Comparison of ENCODE assay signal across 17 mouse cellular contexts in genomic region chr8:110669932-110670628, GRCm38 (mm10). TPM values are rescaled to one million over a fixed set of nuclear protein-coding genes. Genes with fewer than 3 reads are reported as not detected.
DNase-seq lines count a peak whose midpoint lies in the region; ATAC-seq and TF ChIP-seq lines count a peak whose summit lies in the region.
"Had no signal": no experiment of that assay in that cellular context is flagged by ENCODE, and none has a peak within 500 bp of the region (broad histone marks: within the 10 kb centered on the region; RNA-seq: fewer than 3 reads in every experiment).

No protein-coding gene starts in this region.

- peak; percentile 34; the same call in 1 of the 2 replicates for TF ChIP-seq CTCF in stomach, postnatal 0 days (IDR thresholded peaks at IDR 0.05; ENCODE audit: low read depth)

- ATAC-seq in heart, embryonic 16.5 days (replicated peaks; ENCODE audit: extremely low read depth, insufficient read depth, low FRiP score), result no peak
- peak; percentile 45 for ATAC-seq in lung, embryonic 16.5 days (ENCODE audit: low read depth)
- ATAC-seq in granulocyte monocyte progenitor cell, adult 5-6 weeks (replicated peaks; ENCODE audit: poor library complexity, severe bottlenecking), result peak; percentile 44; the same call in 1 of the 2 replicates
- peak; percentile 72 for ATAC-seq in stomach, postnatal 0 days (ENCODE audit: low FRiP score, low TSS enrichment)
- ATAC-seq: CD4-positive, CD25-positive, alpha-beta regulatory T cell, adult 4 months; liver, embryonic 12.5 days had no signal

- H3K27ac ChIP-seq in heart, embryonic 16.5 days (ENCODE audit: low read length), result peak overlapping the region; percentile 46
- peak overlapping the region; percentile 69 for H3K27ac ChIP-seq in lung, embryonic 16.5 days (ENCODE audit: low read length)
- no peak overlapping the region; the same call in 1 of the 2 replicates for H3K27ac ChIP-seq in stomach, postnatal 0 days (replicated peaks)
- H3K27ac ChIP-seq: liver, embryonic 12.5 days had no signal

- DNase-seq in heart, adult 9 months (ENCODE audit: low spot score in 2 of 2), result no peak
- no peak for DNase-seq in lung, postnatal 25 days (ENCODE audit: low spot score)
- DNase-seq in stomach, postnatal 0 days (ENCODE audit: low spot score), result peak; percentile 26
- no peak for DNase-seq in ovary, postnatal 10 days (ENCODE audit: low spot score)
- DNase-seq: cerebellum, adult 8-10 months; heart, postnatal 10 days; kidney, postnatal 36 days; layer of hippocampus, postnatal 36 days; left cerebral cortex, postnatal 4 days; right cerebral cortex, adult 18-20 months; thymus, adult 2 months had no signal

- H3K27me3 ChIP-seq in heart, embryonic 16.5 days (ENCODE audit: control insufficient read depth, insufficient read depth, low read length), result no peaks in the 10 kb centered on the region
- no peaks in the 10 kb centered on the region for H3K27me3 ChIP-seq in lung, embryonic 16.5 days (ENCODE audit: control insufficient read depth, insufficient read depth, low read depth, low read length)
- no peaks in the 10 kb centered on the region for H3K27me3 ChIP-seq in stomach, postnatal 0 days (ENCODE audit: control insufficient read depth, insufficient read depth, low read length)
- H3K27me3 ChIP-seq: liver, embryonic 12.5 days; megakaryocyte, embryonic 14.5 days had no signal

- 56% methylated on average over 8 of the region's 8 CpGs for WGBS in heart, embryonic 16.5 days
- WGBS in lung, embryonic 16.5 days, result 44% methylated on average over 8 of the region's 8 CpGs
- 50% methylated on average over 8 of the region's 8 CpGs for WGBS in stomach, postnatal 0 days

- peaks cover 20% of the 10 kb centered on the region for H3K4me1 ChIP-seq in heart, embryonic 16.5 days (ENCODE audit: control insufficient read depth, insufficient read depth, low read length)
- peaks cover 28% of the 10 kb centered on the region for H3K4me1 ChIP-seq in lung, embryonic 16.5 days (replicated peaks; ENCODE audit: control insufficient read depth, insufficient read depth, low read length)
- H3K4me1 ChIP-seq in stomach, postnatal 0 days (replicated peaks; ENCODE audit: control insufficient read depth, insufficient read depth), result no peaks in the 10 kb centered on the region

- TF ChIP-seq EP300 in stomach, postnatal 0 days (optimal IDR thresholded peaks at IDR 0.05), result no peak

- H3K4me2 ChIP-seq in heart, embryonic 16.5 days (ENCODE audit: low read depth, low read length), result no peak overlapping the region
- H3K4me2 ChIP-seq in lung, embryonic 16.5 days (ENCODE audit: low read depth, low read length), result no peak overlapping the region
- H3K4me2 ChIP-seq in stomach, postnatal 0 days (replicated peaks; ENCODE audit: low read depth), result no peak overlapping the region
- H3K4me2 ChIP-seq: liver, embryonic 12.5 days had no signal

- H3K4me3 ChIP-seq in heart, embryonic 16.5 days (ENCODE audit: low read length), result no peak overlapping the region
- no peak overlapping the region for H3K4me3 ChIP-seq in lung, embryonic 16.5 days (ENCODE audit: low read length)
- H3K4me3 ChIP-seq in stomach, postnatal 0 days (ENCODE audit: low read depth, low read length), result no peak overlapping the region
- H3K4me3 ChIP-seq: liver, embryonic 12.5 days; megakaryocyte, embryonic 14.5 days had no signal

- H3K9me3 ChIP-seq in heart, embryonic 16.5 days (replicated peaks; ENCODE audit: control insufficient read depth, low read length), result no peaks in the 10 kb centered on the region
- H3K9me3 ChIP-seq in lung, embryonic 16.5 days (ENCODE audit: control insufficient read depth, low read length), result no peaks in the 10 kb centered on the region
- no peaks in the 10 kb centered on the region for H3K9me3 ChIP-seq in stomach, postnatal 0 days (ENCODE audit: control insufficient read depth, low read length)
- H3K9me3 ChIP-seq: liver, embryonic 12.5 days; megakaryocyte, embryonic 14.5 days had no signal

- no peaks in the 10 kb centered on the region for H3K36me3 ChIP-seq in heart, embryonic 16.5 days (ENCODE audit: control insufficient read depth, insufficient read depth)
- peaks cover 3% of the 10 kb centered on the region; the same call in 1 of the 2 replicates for H3K36me3 ChIP-seq in lung, embryonic 16.5 days (ENCODE audit: control insufficient read depth, insufficient read depth, low read length)
- peaks cover 3% of the 10 kb centered on the region; the same call in 1 of the 2 replicates for H3K36me3 ChIP-seq in stomach, postnatal 0 days (ENCODE audit: control insufficient read depth, insufficient read depth, low read length)

- 0 out of 2 replicates have a peak overlapping the region, but pooled peaks have one; percentile 27 for H3K9ac ChIP-seq in heart, embryonic 16.5 days (ENCODE audit: low read length)
- peak overlapping the region; percentile 21 for H3K9ac ChIP-seq in lung, embryonic 16.5 days (ENCODE audit: low read length)
- no peak overlapping the region for H3K9ac ChIP-seq in stomach, postnatal 0 days (ENCODE audit: low read length)
- H3K9ac ChIP-seq: liver, embryonic 12.5 days had no signal

RNA-seq across cellular contexts. Expression of gene Mtss1l, which starts 51.2 kb away (rescaled TPM):
- 4.5 and 6.6 TPM in 2 replicates for polyA plus RNA-seq in heart, embryonic 16.5 days (2015; fragmentation: Nextera tagmentation; extraction: Ambion mirVana)
- 13.2 and 15.5 TPM in 2 replicates for polyA plus RNA-seq in lung, embryonic 16.5 days (2015; fragmentation: Nextera tagmentation; extraction: Ambion mirVana)
- total RNA-seq in granulocyte monocyte progenitor cell, adult 5-6 weeks (2014; fragmentation: Nextera tagmentation), result 0.28 TPM in 1 of 2 replicates, not detected in the other
- total RNA-seq in granulocyte monocyte progenitor cell, adult 5-6 weeks (2017), result 0.22 TPM in 1 of 2 replicates, not detected in the other
- 5.7 and 7.5 TPM in 2 replicates for polyA plus RNA-seq in stomach, postnatal 0 days (2015; fragmentation: Nextera tagmentation; extraction: Ambion mirVana)
- polyA plus RNA-seq: CD4-positive, CD25-positive, alpha-beta regulatory T cell, adult 4 months had no signal

RNA-seq across cellular contexts. Expression of gene Vac14, which starts 51.7 kb away (rescaled TPM):
- 15.1 and 15.9 TPM in 2 replicates for polyA plus RNA-seq in heart, embryonic 16.5 days (2015; fragmentation: Nextera tagmentation; extraction: Ambion mirVana)
- polyA plus RNA-seq in lung, embryonic 16.5 days (2015; fragmentation: Nextera tagmentation; extraction: Ambion mirVana), result 14.0 and 16.5 TPM in 2 replicates
- 50.5 and 58.3 TPM in 2 replicates for total RNA-seq in granulocyte monocyte progenitor cell, adult 5-6 weeks (2014; fragmentation: Nextera tagmentation)
- 25.2 and 37.3 TPM in 2 replicates for total RNA-seq in granulocyte monocyte progenitor cell, adult 5-6 weeks (2017)
- polyA plus RNA-seq in stomach, postnatal 0 days (2015; fragmentation: Nextera tagmentation; extraction: Ambion mirVana), result 7.7 and 9.5 TPM in 2 replicates
